Comparison of ENCODE assay signal across 9 mouse cellular contexts in the genomic region with DNA sequence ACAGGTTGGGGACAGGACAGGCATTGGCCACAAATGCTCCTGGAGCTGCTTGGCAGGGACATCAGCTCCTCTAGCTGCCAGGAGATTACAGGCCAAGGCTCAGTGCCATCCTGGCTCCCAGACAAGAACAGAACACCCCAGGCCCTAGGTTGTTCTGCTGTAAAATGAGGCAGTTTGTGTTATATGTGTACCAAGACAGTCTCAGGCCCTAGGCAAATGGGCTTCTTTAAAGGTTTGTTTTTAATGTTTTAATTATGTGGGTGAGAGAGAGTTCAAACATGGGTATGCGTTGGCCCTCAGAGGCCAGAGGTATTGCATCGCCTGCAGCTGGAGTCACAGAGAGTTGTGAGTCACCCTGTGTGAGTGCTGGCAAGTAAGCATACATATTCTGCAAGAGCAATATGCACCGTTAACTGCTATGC. TPM values are rescaled to one million over a fixed set of nuclear protein-coding genes. Genes with fewer than 3 reads are reported as not detected.
A peak's percentile ranks its signal among the peaks of the same experiment; 100 is the strongest.
DNase-seq lines count a peak whose midpoint lies in the region; ATAC-seq lines count a peak whose summit lies in the region.
"Had no signal": no experiment of that assay in that cellular context is flagged by ENCODE, and none has a peak within 500 bp of the region (broad histone marks: within the 10 kb centered on the region; RNA-seq: fewer than 3 reads in every experiment).

No protein-coding gene starts in this region.

- ATAC-seq in midbrain, embryonic 14.5 days (ENCODE audit: low FRiP score, low TSS enrichment), result no peak
- no peak for ATAC-seq in intestine, embryonic 15.5 days

- no peaks in the 10 kb centered on the region for H3K36me3 ChIP-seq in midbrain, embryonic 14.5 days (ENCODE audit: control insufficient read depth, insufficient read depth, low read length)
- H3K36me3 ChIP-seq in intestine, embryonic 15.5 days, result no peaks in the 10 kb centered on the region

- DNase-seq in kidney, adult 18-20 months, result peak; percentile 55
- no peak for DNase-seq in kidney, adult 9 months
- peak; percentile 64 for DNase-seq in MN1 (ENCODE audit: low spot score)
- peak; percentile 90 for DNase-seq in brain, adult 2 months (ENCODE audit: low read depth, low spot score)
- peak; percentile 98 for DNase-seq in fat pad, adult 2 months (ENCODE audit: extremely low read depth, low read depth, low spot score)
- DNase-seq in midbrain, embryonic 14.5 days, result no peak
- DNase-seq: kidney, postnatal 4 days; liver had no signal

- WGBS in midbrain, embryonic 14.5 days, result 87% methylated on average over 3 of the region's 3 CpGs
- 73% methylated on average over 3 of the region's 3 CpGs for WGBS in intestine, embryonic 15.5 days

- no peak overlapping the region for H3K9ac ChIP-seq in midbrain, embryonic 14.5 days (replicated peaks; ENCODE audit: low read length)
- H3K9ac ChIP-seq in intestine, embryonic 15.5 days, result no peak overlapping the region

- no peak overlapping the region for H3K27ac ChIP-seq in midbrain, embryonic 14.5 days (replicated peaks; ENCODE audit: low read depth, low read length)
- no peak overlapping the region for H3K27ac ChIP-seq in intestine, embryonic 15.5 days

- H3K4me1 ChIP-seq in midbrain, embryonic 14.5 days (ENCODE audit: control insufficient read depth, insufficient read depth, low read length), result no peaks in the 10 kb centered on the region
- H3K4me1 ChIP-seq in intestine, embryonic 15.5 days (replicated peaks), result no peaks in the 10 kb centered on the region

- no peaks in the 10 kb centered on the region for H3K27me3 ChIP-seq in midbrain, embryonic 14.5 days (ENCODE audit: control insufficient read depth, insufficient read depth, low read length)
- H3K27me3 ChIP-seq in intestine, embryonic 15.5 days (replicated peaks), result no peaks in the 10 kb centered on the region; the same call in 1 of the 2 replicates

- no peak overlapping the region for H3K4me2 ChIP-seq in midbrain, embryonic 14.5 days (ENCODE audit: low read length)
- H3K4me2 ChIP-seq in intestine, embryonic 15.5 days (replicated peaks), result no peak overlapping the region

- H3K4me3 ChIP-seq in midbrain, embryonic 14.5 days (replicated peaks; ENCODE audit: low read depth, low read length), result no peak overlapping the region
- no peak overlapping the region for H3K4me3 ChIP-seq in intestine, embryonic 15.5 days (replicated peaks)

- H3K9me3 ChIP-seq in midbrain, embryonic 14.5 days (ENCODE audit: control insufficient read depth, low read length), result no peaks in the 10 kb centered on the region
- no peaks in the 10 kb centered on the region for H3K9me3 ChIP-seq in intestine, embryonic 15.5 days

RNA-seq across cellular contexts. Expression of gene Agpat3, which starts 8.0 kb away (rescaled TPM):
- polyA plus RNA-seq in midbrain, embryonic 14.5 days (2014; fragmentation: Nextera tagmentation; extraction: Ambion mirVana), result 61.4 and 68.0 TPM in 2 replicates
- polyA plus RNA-seq in intestine, embryonic 15.5 days (2015; fragmentation: Nextera tagmentation; extraction: Ambion mirVana), result 58.2 and 70.6 TPM in 2 replicates

RNA-seq across cellular contexts. Expression of gene Rrp1, which starts 52.5 kb away (rescaled TPM):
- 305 and 353 TPM in 2 replicates for polyA plus RNA-seq in midbrain, embryonic 14.5 days (2014; fragmentation: Nextera tagmentation; extraction: Ambion mirVana)
- polyA plus RNA-seq in intestine, embryonic 15.5 days (2015; fragmentation: Nextera tagmentation; extraction: Ambion mirVana), result 268 and 277 TPM in 2 replicates

Comparison
In these comparisons a context has a peak if more than half of its experiments do, and no peak if none do; other contexts are left out.
1. DNase-seq: peak in kidney, adult 18-20 months (single experiment), MN1 (single experiment), brain, adult 2 months (single experiment) and fat pad, adult 2 months (single experiment); none in kidney, adult 9 months (single experiment) and midbrain, embryonic 14.5 days (single experiment).